Mouse (Mus musculus) lung, adult 18-20 months (tissue): ENCODE measurements around the gene Tex14.
"Not testable (repeated sequence)": the region's sequence is repeated elsewhere in the genome, so short reads cannot be mapped to it uniquely, and the experiment has no call there.

Experiments used
- DNase-seq, 2 experiments: peaks; one replicate each; pipeline ENCODE4 v3.0.0; 2022; ENCODE audit warnings: mixed read lengths in 2 of 2

Gene Tex14

GRCm38 (mm10) chr11:87404876-87405275 is at the start of gene Tex14, which contains the start of gene Rad51c:
Gene Tex14 (plus strand): TSS chr11:87405065.
Gene Rad51c (minus strand): TSS chr11:87404954.
- DNase-seq = no peak

GRCm38 (mm10) chr11:87357317-87358300 is 47.3 kb upstream of the Tex14 start:
- peak; percentile 0 to 4 for DNase-seq

DNA sequence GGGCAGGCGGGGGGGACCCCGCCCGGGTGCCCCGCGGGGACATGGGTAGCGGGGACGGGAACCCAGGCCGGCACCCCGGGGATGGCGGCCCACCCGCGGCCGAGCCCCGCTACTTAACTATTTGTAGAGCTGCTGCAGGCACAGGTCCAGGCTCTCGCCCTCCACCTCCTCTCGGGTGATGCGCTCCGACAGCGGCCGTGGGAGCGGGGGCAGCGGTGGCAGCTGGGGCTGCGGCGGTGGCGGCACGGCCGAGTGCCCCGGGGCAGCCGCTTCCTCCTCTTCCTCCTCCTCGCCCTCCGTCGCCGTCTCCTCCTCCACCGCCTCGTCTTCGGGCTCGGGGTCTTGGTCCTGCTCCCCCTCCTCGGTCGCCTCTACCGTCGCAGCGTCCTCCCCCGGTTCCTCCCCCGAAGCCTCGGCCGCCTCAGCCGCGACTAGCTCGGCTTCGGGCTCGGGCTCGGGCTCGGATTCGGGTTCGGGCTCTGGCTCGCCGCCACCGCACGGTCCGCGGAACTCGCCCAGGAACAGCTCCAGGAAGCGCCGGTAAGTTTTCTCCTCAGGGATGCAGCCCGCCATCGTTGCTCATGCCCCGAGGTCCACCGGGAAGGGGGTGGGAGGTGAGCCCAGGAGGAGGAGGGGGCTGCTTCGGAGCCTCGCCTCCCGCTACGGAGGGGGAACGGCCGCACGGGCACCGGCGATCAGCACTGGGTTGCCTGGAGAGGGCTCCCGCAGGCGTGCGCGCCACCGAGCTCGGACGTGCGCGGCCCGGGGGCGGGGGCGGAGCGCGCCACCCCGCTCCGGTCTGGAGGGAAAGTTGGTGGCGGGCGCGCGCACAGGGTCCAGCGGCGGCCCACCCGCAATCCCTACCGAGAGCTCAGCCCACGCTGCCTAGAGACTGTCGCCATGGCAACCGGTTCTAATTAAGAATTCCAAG is 46.3 kb upstream of the Tex14 start, which contains the start of gene Ppm1e:
TSS of gene Ppm1e (minus strand) at position 693 of the 931 bp plus-strand sequence.
- peak; percentile 47 to 52 for DNase-seq

DNA sequence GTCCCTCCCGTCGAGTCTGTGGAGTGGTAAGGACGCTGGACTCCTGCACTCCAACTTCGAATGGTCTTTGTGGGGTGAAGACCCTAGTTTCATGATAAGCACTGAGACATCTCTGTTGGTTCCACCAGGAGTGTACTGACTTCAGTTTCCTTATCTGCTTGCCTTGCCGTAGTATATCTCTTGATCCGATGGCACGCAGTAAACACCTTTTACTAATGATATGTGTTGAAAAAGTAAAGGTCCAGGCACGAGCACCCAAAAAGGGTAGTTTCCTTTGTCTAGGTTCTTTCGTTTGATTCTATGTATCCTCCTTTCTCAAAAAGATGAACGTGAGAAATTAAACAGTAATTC is 45.6 kb upstream of the Tex14 start:
- no peak for DNase-seq

GRCm38 (mm10) chr11:87365120-87365519 is 39.7 kb upstream of the Tex14 start:
- no peak for DNase-seq

DNA sequence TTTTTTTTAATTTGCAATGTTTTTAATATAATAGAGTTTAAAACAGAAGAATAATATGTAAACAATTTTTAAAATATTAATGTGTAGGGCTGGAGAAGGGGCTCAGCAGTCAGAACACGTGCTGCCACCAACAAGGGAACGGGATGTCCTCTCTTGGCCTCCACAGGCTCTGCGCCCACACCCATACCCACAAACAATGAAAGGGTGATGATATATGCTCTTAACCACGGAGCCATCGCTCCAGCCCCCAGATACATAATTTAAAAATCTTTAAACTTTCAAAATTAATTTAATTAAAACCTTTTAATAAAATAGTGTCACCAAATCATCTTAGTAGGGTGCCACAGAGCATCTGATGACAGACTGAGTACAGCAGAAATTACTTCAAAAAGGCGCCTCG is 37.8 kb upstream of the Tex14 start:
- no peak for DNase-seq

GRCm38 (mm10) chr11:87367865-87368580 is 36.8 kb upstream of the Tex14 start:
- no peak for DNase-seq

DNA sequence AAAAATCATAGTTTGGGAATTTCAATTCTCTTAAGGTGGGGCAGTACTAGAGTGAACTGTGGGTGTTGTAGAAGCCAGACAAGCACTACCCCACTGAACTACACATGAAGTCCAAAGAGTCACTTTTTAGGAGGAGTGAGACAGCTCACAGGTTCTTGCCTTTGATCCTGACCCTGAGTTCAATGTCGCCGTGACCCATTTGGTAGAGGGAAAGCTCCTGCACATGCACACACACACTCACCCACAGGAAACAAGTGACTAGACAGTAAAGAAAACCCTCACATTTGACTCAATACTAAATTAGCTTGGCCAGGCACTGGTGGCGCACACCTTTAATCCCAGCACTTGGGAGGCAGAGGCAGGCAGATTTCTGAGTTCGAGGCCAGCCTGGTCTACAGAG is 20.3 kb upstream of the Tex14 start:
- DNase-seq = no peak

DNA sequence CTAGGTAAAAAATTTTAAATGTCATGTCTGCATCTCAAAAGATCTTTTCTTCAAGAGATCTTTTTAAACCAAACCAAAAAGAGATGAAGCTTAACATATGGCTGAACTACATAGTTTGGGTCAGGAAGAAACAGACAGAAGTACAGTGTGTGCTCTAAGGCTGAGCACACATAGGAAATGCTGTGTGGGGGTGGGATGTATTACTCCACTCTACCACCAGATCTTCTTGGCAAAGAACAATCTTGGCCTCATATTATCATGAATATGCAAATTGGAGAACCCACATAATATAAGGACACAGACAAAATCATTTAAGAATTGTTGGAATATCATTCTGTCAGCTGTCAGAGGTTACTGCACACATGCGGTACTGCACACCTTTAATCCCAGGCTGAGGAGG is 19.2 kb upstream of the Tex14 start:
- no peak for DNase-seq

DNA sequence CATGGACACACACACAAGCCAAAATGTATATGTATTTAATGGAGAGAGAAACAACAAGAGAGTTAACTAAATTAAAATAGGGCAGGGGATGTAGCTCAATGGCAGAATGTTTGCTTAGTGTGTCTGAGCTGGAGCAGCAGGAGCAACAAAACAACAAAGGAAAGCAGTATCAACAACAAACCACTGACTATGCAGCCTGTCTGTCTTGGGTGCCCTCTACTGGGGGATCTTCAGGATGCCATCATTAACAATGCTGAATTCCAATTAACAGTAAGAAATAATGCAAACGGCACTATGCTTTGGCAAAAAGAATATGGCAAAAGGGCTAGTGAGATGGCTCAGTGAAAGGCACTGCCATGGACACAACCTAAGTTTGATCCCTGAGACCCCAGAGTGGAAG is 11.0 kb upstream of the Tex14 start:
- no peak for DNase-seq

GRCm38 (mm10) chr11:87398402-87398801 is 6.5 kb upstream of the Tex14 start:
- no peak for DNase-seq

- DNase-seq = peak; percentile 94 to 96
Measured at GRCm38 (mm10) chr11:87404111-87404853, 583 bp upstream of the Tex14 start.

DNA sequence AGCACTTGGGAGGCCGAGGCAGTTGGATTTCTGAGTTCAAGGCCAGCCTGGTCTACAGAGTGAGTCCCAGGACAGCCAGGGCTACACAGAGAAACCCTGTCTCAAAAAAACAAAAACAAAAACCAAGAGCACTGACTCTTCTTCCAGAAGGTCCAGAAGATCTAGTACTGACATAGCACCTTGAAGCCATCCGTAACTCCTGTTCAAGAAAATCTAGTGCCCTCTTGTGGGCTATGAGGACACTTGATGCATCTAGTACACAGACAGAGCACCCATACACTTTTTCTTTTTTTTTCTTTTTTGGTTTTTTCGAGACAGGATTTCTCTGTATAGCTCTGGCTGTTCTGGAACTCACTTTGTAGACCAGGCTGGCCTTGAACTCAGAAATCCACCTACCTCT is 8.5 kb downstream of the Tex14 start:
- DNase-seq = not testable (repeated sequence)

DNA sequence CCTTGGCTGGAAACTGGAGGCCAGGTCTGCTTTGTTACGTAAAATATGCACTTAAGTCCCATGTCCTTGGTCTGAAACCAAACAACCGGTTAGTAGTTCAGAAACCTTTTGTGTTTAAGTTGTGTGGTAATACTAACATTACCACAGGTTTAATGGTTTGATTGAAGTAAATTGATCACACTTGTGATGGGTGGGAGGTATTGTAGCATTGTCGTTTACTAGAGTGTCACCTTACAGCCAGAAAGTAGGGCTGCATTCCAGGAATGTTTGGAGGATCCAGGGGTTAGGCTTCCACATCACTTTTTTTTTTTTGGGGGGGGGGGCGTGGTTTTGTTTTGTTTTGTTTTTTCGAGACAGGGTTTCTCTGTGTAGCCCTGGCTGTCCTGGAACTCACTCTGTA is 11.3 kb downstream of the Tex14 start:
- DNase-seq = no peak

GRCm38 (mm10) chr11:87420861-87421260 is 16.0 kb downstream of the Tex14 start:
- no peak for DNase-seq

DNA sequence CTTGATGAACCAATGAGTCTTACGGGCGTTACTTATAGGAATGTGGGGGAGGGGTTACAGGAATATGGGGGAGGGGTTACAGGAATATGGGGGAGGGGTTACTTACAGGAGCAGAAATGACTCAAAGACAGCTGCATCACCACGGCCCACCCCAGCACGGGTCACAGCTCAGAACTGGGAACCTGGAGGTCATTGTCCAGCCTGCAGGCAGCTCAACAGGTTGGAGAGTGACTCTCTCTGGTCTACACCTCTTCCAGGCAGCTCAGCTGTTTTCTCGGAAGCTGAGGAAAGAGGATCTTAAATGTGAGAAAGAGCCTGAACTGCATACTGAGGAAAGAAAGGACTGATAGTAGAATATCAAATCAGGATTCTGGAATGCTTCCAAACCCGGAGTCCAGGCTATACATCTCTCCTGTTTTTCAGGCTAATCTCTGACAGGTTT is 16.9 kb downstream of the Tex14 start:
- no peak for DNase-seq

DNA sequence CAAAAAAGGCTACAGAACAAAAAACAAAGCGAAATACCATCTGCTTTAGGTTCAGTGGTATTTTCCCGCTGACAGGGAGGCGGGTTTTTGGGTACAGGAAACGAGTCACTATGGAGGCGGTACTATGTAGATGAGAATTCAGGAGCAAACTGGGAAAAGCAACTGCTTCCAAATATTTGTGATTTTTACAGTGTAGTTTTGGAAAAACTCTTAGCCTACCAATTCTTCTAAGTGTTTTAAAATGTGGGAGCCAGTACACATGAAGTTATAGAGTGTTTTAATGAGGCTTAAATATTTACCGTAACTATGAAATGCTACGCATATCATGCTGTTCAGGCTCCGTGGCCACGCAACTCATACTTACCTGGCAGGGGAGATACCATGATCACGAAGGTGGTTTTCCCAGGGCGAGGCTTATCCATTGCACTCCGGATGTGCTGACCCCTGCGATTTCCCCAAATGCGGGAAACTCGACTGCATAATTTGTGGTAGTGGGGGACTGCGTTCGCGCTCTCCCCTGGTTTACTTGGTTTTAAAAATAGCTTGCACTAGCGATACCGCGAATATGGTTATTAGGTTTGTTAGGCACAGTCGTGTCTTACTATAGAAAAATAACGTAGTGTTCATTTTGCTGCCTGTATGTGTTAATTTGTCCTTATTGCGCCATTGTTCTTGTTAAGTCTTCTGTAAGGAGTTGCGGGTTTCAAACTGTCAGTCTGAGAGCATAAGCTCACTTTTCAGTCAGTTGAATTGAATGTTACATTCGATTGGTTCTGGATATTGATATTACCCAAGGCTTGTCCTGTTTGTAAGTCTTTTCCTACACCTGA is 17.9 kb downstream of the Tex14 start:
- DNase-seq = peak; percentile 88 to 89

- DNase-seq = no peak
Measured at GRCm38 (mm10) chr11:87423551-87424325, 18.9 kb downstream of the Tex14 start.

DNA sequence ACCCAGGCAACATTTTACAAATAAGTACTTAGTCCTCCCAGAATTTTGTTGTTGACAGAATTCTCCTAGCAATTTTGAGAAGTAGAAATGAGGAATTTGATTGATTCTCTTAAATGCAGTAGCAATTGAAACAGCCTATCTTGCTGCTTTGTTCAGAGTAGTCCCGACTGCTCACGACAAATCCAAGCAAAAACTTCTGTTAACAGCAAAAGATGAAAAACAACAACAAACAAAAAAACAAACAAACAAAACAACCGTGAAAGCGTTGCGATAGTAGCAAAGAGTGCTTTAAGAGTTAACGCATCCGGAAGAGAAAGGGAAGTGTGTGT is 21.2 kb downstream of the Tex14 start:
- no peak for DNase-seq
